Mouse (Mus musculus) CD4-positive helper T cell, adult 2 months (primary cell): ENCODE measurements around the gene Lgmn.

Experiments used
- DNase-seq: peaks from one replicate; pipeline ENCODE4 v3.0.0-alpha.2; 2012; ENCODE audit warnings: low read depth, missing footprints, low spot score

Lgmn gene

GRCm38 (mm10) chr12:102391109-102391508 lies 48.5 kb downstream of the Lgmn start:
- DNase-seq, result no peak

- DNase-seq, result no peak
These were observed 49.6 kb downstream of the Lgmn start for GRCm38 (mm10) chr12:102390042-102390441.

- DNase-seq, result peak; percentile 80
These were observed 52.2 kb downstream of the Lgmn start for GRCm38 (mm10) chr12:102387219-102387917.

GRCm38 (mm10) chr12:102384819-102385218 lies 54.8 kb downstream of the Lgmn start:
- DNase-seq, result peak; percentile 62

GRCm38 (mm10) chr12:102383288-102383687 lies 56.3 kb downstream of the Lgmn start:
- no peak for DNase-seq

- DNase-seq, result no peak
These were observed 57.4 kb downstream of the Lgmn start for GRCm38 (mm10) chr12:102382180-102382579.

GRCm38 (mm10) chr12:102372322-102372721 lies 67.3 kb downstream of the Lgmn start:
- no peak for DNase-seq

- peak; percentile 88 for DNase-seq
These were observed 68.6 kb downstream of the Lgmn start for GRCm38 (mm10) chr12:102370931-102371500.

- DNase-seq, result peak; percentile 26
These were observed 70.0 kb downstream of the Lgmn start for GRCm38 (mm10) chr12:102369488-102370235.

GRCm38 (mm10) chr12:102368556-102368955 lies 71.1 kb downstream of the Lgmn start:
- DNase-seq, result peak; percentile 29

- peak; percentile 88 for DNase-seq
These were observed 71.5 kb downstream of the Lgmn start for GRCm38 (mm10) chr12:102368066-102368465.

GRCm38 (mm10) chr12:102367075-102367474 lies 72.5 kb downstream of the Lgmn start:
- DNase-seq, result peak; percentile 22

GRCm38 (mm10) chr12:102366126-102366816 lies 73.3 kb downstream of the Lgmn start:
- DNase-seq, result no peak

- no peak for DNase-seq
These were observed 74.6 kb downstream of the Lgmn start for GRCm38 (mm10) chr12:102365016-102365415.

GRCm38 (mm10) chr12:102361189-102362161 lies 78.1 kb downstream of the Lgmn start:
- no peak for DNase-seq

- DNase-seq, result no peak
These were observed 80.2 kb downstream of the Lgmn start for GRCm38 (mm10) chr12:102359390-102359789.

GRCm38 (mm10) chr12:102356781-102357180 lies 82.8 kb downstream of the Lgmn start:
- no peak for DNase-seq

GRCm38 (mm10) chr12:102355784-102356183 lies 83.8 kb downstream of the Lgmn start:
- DNase-seq, result no peak

- no peak for DNase-seq
These were observed 85.3 kb downstream of the Lgmn start for GRCm38 (mm10) chr12:102354126-102354984.

- peak; percentile 31 for DNase-seq
These were observed 88.6 kb downstream of the Lgmn start for GRCm38 (mm10) chr12:102350997-102351396.
